Mouse (Mus musculus) lung, embryonic 15.5 days (tissue): Measurements from ENCODE around the gene Cep152. TPM values are rescaled to one million over a fixed set of nuclear protein-coding genes. Genes with fewer than 3 reads are reported as not detected.

Source experiments
- polyA plus RNA-seq: library from polyadenylated mRNA; unstranded; fragments of >200 nt; fragmentation: Nextera tagmentation; extraction: Ambion mirVana; gene quantifications from 2 replicates; pipeline ENCODE4 v1.2.1, GENCODE M21; 2015

Cep152 gene
- polyA plus RNA-seq, 1 experiment from 2014 or later, result 8.1 TPM

Other genes with a start within 250 kb of the Cep152 start
- gene Gm9913, start 120.0 kb downstream of the Cep152 start, polyA plus RNA-seq, result 0.44 and 0.50 TPM in 2 replicates
- 30.4 and 32.5 TPM in 2 replicates for gene Fbn1, start 117.1 kb downstream of the Cep152 start, polyA plus RNA-seq
- 117 and 126 TPM in 2 replicates for gene Eid1, start 48.0 kb upstream of the Cep152 start, polyA plus RNA-seq
- 1.2 and 1.3 TPM in 2 replicates for gene Shc4, start 99.0 kb upstream of the Cep152 start, polyA plus RNA-seq
- 17.1 and 17.8 TPM in 2 replicates for gene Secisbp2l, start 157.8 kb upstream of the Cep152 start, polyA plus RNA-seq
- gene Galk2, start 234.0 kb upstream of the Cep152 start, polyA plus RNA-seq, result 39.4 and 39.9 TPM in 2 replicates
- 73.4 and 76.0 TPM in 2 replicates for gene Cops2, start 234.0 kb upstream of the Cep152 start, polyA plus RNA-seq